Mouse (Mus musculus) lung, postnatal 0 days (tissue): ENCODE data around the gene Krba1.

ENCODE experiments used
- CTCF ChIP-seq: IDR thresholded peaks from 2 replicates; pipeline ENCODE4 v1.5.1; 2016; ENCODE audit warnings: antibody characterized with exemption, mild to moderate bottlenecking
- EP300 ChIP-seq: IDR thresholded peaks from 2 replicates; pipeline ENCODE4 v1.6.1; 2016; ENCODE audit warnings: antibody characterized with exemption, mild to moderate bottlenecking, control low read depth

GRCm38 (mm10) chr6:48388221-48388620 is 7.2 kb upstream of the Krba1 start:
- no peak for TF ChIP-seq CTCF
- TF ChIP-seq EP300 = no peak
